Mouse (Mus musculus) fibroblast of lung, adult 2 months (primary cell): ENCODE measurements around the gene Trim10.

Experiments
- DNase-seq: peaks from one replicate; pipeline ENCODE4 v3.0.0-alpha.2; 2011; ENCODE audit warnings: low read depth

Trim10 gene

DNA sequence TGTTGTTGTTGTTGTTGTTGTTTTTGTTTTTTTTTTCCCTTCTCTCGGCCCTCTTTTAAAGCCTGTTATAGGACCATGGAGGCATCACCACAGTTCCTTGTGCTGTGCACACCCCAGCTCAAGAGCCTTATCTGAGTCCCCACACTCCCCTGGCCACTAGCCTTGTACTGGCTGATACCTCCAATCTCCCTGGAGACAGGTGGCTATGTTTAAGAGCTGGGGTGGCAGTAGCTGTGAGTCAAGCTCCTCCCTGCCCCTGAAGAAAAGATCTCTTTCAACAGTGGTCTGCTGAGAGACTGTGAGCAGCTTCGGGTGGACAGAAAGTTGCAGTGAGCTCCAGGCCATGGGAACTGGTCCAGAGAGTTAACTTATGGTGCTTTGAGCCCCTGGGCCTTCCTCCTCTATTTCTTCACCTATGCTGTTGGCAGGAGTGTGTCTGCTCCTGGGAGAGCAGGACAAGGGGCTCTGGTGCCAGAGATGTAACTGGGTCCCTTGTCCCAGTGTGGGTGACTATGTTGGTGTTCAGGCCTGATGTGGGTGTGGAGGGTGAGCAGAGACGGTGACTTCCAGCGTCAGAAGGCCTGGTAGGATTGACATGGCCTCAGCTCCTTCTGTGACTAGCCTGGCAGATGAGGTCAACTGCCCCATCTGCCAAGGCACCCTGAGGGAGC, at the start of gene Trim10:
Gene Trim10 (plus strand): TSS at position 291 of the 671 bp plus-strand sequence.
- no peak for DNase-seq

DNA sequence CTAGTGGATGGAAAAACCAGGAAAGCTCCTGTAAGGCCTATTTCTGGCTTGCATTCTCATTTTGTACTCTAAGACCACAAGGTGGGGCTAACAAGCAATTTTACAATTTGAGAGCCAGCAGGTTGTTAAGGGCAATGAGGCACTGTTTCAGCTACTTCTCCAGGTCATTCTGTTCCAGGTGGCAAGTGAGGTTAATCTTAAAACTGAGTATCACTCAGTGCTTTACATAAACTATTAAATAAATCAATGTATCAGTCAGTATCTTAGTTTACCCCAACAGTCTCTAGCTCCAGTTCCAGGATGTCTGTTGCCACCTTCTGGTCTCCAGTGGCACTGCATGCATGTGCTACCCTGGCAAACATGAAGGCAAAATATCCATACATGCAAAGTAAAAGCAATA, 45.4 kb upstream of the Trim10 start:
- DNase-seq = peak; percentile 44

- no peak for DNase-seq
Observed at GRCm38 (mm10) chr17:36825525-36825924, 43.8 kb upstream of the Trim10 start.

- peak; percentile 36 for DNase-seq
Observed at GRCm38 (mm10) chr17:36826002-36826401, 43.4 kb upstream of the Trim10 start.

- DNase-seq = no peak
Observed at GRCm38 (mm10) chr17:36828488-36828887, 40.9 kb upstream of the Trim10 start.

- DNase-seq = no peak
Observed at GRCm38 (mm10) chr17:36830470-36830869, 38.9 kb upstream of the Trim10 start.

GRCm38 (mm10) chr17:36832694-36833093, 36.7 kb upstream of the Trim10 start:
- DNase-seq = no peak

- DNase-seq = peak; percentile 44
Observed at GRCm38 (mm10) chr17:36835591-36836426, 33.6 kb upstream of the Trim10 start.

DNA sequence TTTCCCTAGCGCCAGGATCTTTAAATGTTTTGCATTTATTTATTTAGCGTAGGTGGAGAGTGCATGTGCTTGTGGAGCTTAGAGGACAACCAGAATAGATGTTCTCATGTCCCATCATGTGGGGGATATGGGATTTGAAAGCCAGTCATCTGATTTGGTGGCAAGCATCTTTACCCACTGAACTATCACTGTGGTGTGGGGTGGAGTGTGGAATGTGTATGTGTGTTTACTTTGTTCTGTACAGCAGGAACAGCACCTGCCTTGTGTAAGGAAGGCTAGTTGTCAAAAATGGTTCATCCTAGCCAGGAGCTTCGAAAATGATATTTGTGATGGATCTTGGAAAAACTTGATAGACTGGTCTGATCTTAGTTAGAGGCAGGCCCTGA, 33.0 kb upstream of the Trim10 start:
- DNase-seq = no peak

DNA sequence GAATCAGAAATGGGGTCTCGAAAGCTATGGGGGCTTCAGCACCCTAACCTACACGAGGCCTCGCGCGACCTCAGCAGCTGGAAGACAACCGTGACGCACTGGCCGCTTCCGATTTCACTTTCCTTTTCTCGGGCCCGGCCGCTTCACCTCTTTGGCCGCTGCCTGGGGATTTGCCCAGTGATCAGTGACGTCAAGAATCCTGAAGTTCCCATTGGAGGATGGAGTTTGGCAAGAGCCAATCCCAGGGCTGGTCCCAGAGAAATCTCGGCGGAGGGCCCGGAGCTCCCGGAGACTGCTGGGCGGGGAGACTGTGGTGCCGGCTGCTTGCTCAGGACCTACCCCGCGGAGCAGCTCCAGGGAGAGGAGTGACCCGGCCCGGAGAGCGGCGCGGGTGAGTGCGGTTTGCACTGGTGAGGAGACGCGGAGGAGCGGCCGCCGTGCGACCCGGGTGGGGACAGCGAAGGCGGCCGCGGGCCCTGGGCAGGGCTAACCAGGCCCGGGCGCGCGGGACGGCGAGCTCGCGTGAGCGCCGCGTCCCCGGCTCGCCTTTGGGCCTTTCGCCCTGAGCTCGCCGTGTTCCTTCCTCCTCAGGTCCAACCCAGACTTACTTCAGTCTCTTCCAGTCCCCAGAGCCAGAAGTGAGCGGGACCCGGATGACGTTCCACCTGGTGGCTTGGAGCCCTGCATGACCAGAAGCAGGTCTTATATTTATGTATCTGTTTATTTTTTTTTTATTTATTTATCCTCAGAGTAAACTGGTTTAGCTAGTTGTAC, 32.3 kb upstream of the Trim10 start, which contains the start of gene Trim26:
Gene Trim26 (plus strand): TSS at position 261 of the 774 bp plus-strand sequence.
- peak; percentile 94 for DNase-seq

DNA sequence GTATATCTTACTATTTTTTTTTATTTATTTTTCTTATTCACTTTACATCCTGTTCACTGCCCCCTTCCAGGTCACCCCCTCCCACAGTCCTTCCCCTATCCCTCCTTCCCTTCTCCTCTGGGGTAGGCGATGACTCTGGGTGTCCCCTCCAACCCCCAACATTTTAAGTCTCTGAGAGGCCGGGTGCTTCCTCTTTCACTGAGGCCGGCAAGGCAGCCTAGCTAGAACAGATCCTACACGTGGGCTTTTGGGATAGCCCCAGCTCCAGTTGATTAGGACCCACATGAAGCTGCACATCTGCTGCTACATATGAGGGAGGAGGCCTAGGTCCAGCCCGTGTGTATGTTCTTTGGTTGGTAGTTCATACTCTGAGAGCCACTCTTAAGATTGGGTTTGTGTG, 30.4 kb upstream of the Trim10 start:
- no peak for DNase-seq

DNA sequence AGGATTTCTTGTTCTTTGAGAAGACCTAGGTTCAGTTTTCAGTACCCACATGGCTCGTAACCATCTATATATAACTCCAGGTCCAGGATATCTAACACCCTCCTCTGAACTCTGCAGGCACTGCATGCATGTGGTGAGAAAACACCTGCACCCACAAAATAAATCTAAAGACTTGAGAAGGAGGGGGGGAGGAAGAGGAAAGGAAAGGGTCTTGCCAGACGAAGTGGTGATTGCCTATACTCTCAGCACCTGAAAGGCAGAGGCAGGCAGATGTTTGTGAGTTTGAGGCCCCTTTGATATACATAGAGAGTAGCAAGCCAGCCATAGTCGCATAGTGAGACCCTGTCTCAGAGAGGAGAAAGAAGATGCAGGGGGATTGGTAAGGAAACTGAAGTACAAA, 29.4 kb upstream of the Trim10 start:
- DNase-seq = no peak

DNA sequence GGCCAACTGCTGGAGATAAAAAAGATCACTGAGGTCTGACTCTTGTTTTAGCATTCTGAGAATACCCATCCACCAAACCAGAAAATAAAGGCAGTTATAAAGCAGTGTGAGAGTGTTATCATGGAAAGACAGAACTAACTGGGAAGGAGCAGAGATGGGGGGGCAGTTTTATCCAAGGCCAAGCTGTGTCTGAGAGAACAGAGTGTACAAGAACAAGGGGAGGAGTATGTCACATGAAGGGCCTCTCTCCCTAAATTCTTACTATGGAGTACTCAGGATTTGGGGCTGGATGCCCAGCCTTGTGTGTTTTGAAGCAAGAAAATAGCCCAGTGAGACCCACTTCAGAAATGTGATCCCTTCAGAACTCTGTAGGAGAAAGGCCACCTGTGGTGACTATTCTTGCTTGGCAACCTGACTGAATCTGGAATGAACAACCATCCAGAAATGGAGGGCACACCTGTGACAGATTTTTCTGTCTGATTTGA, 28.4 kb upstream of the Trim10 start:
- DNase-seq = no peak

DNA sequence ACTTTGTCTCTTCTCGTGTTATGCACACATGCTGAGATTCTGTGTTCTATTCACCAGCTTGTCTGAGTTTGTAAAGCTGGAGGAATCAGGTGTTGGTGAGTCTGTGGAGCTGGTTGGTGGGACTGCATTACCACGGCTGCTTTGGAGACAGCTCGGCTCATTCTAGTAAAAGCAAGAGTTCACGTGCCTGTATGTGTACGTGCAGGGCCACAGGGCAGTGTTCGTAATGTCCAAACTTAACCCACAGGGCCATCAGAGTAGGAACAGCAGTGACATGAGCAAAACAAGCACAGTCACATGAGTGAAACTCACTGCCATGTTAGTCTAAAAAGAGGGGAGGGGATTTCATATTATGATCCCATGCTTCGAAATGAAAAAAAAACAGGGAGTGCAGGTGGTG, 25.7 kb upstream of the Trim10 start:
- no peak for DNase-seq

- peak; percentile 38 for DNase-seq
Observed at GRCm38 (mm10) chr17:36844286-36844719, 25.1 kb upstream of the Trim10 start.

DNA sequence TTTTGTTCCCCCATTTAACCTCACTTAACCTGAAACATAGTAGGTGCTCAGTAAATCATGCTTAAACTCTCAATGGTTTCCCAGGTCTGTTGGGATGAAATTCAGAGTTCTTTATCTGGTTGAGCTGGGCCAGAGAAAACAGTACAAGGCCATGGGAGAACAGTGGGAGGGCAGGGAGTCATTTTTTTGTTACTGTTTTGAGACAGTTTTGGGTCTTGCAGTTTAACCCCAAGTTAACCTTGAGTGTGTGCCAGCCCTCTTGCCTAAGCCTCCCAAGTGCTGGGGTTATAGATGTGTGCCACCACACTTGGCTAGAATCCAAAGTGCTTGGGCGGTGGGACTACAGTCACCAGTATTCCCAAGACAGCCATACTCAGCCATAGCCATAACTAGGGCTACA, 24.6 kb upstream of the Trim10 start:
- DNase-seq = peak; percentile 8

- DNase-seq = no peak
Observed at GRCm38 (mm10) chr17:36848911-36849310, 20.5 kb upstream of the Trim10 start.

DNA sequence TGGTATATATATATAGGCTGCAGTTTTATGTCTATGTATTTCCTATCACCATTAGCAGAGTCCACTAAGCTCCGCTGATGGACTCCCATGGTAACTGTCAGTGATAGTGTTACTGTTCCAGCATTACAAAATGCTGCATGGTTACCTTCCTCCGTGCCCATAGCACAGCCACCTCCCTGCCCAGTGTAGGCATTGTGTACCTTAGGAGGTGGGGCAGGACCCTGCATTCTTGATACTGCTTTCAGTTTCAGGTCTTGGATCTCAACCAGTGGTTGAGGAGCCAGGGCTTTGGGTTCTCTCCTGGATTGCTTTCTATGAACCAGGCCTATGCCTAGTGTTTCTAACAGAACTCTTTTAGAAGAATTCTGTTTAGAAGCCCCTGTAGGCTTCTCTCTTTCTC, 19.4 kb upstream of the Trim10 start:
- DNase-seq = no peak

- DNase-seq = no peak
Observed at GRCm38 (mm10) chr17:36851200-36851599, 18.2 kb upstream of the Trim10 start.

DNA sequence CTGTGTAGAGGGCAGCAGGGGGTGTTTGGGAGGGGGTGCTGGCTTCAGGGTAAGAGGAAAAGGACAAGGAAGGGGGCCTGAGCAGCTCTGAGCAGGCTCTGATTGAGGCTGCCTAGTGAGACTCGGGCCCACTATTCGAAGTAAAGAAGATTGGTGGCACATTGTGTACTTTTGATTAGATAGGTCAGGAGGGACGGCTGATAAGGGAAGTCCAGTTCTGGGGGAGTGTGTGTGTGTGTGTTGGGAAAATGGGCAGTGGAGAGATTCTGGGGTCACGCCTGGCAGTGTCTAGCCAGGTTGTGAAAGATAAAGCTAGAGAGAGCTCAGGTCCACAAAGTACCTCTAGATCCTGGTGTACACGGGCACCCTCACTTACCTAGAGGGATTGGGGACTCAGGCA, 17.7 kb upstream of the Trim10 start:
- DNase-seq = no peak

GRCm38 (mm10) chr17:36855484-36855883, 13.9 kb upstream of the Trim10 start:
- no peak for DNase-seq

DNA sequence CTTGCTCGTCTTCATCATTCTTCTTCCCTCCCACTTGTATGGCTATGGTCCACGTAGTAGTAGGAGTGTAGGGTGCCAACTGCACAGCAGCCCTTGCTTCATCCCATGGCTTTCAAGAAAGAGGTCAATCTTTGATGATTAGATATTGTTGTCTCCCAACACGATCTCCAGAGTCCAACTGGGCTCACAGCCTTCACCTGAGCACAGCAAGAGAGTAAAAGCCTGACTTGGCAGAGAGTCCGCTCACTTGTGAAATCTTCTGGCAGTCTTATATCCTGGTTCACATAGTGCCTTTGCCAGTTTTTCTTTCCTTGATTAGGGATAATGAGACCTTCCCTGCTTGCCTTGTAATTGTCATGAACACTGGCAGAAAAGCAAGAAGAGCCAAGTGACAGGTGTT, 13.1 kb upstream of the Trim10 start:
- DNase-seq = no peak
